Mouse (Mus musculus): ENCODE data around the gene Lima1. TPM values are rescaled to one million over a fixed set of nuclear protein-coding genes. Genes with fewer than 3 reads are reported as not detected.

Gene Lima1
- polyA plus RNA-seq, 1 experiment from 2014 or later, result 65.4 TPM

GRCm38 (mm10) chr15:99807776-99808735 lies 67.2 kb downstream of the Lima1 start:
- H3K4me3 ChIP-seq, result no peak overlapping the region
- peaks cover 74% of the 10 kb centered on the region for H3K36me3 ChIP-seq (replicated peaks)
- H3K27ac ChIP-seq (replicated peaks), result 0 out of 2 replicates have a peak overlapping the region, but pooled peaks have one; percentile 45
- no peaks in the 10 kb centered on the region for H3K9me3 ChIP-seq
- WGBS, result 44% methylated on average over 21 of the region's 21 CpGs
- H3K4me1 ChIP-seq, result peaks cover 53% of the 10 kb centered on the region
- H3K27me3 ChIP-seq (replicated peaks; ENCODE audit: low read depth, poor library complexity, severe bottlenecking), result no peaks in the 10 kb centered on the region
- no peak for DNase-seq (ENCODE audit: low spot score)

- DNase-seq (ENCODE audit: low spot score), result peak; percentile 24
- 47% methylated on average over 7 of the region's 7 CpGs for WGBS
- Histone ChIP-seq H3K27me3 (replicated peaks; ENCODE audit: low read depth, poor library complexity, severe bottlenecking) (no peaks in the 10 kb centered on the region), H3K9me3 (no peaks in the 10 kb centered on the region), H3K4me3 (no peak overlapping the region), H3K27ac (replicated peaks) (0 out of 2 replicates have a peak overlapping the region, but pooled peaks have one; percentile 30), H3K4me1 (peaks cover 60% of the 10 kb centered on the region), H3K36me3 (replicated peaks) (peaks cover 66% of the 10 kb centered on the region)
Observed at GRCm38 (mm10) chr15:99806171-99806570, 69.1 kb downstream of the Lima1 start.

- Histone ChIP-seq H3K9me3 (no peaks in the 10 kb centered on the region), H3K36me3 (replicated peaks) (peaks cover 68% of the 10 kb centered on the region), H3K27me3 (replicated peaks; ENCODE audit: low read depth, poor library complexity, severe bottlenecking) (no peaks in the 10 kb centered on the region), H3K4me3 (no peak overlapping the region), H3K4me1 (peaks cover 59% of the 10 kb centered on the region), H3K27ac (replicated peaks) (no peak overlapping the region)
- no peak for DNase-seq (ENCODE audit: low spot score)
- WGBS, result 96% methylated on average over 4 of the region's 4 CpGs
Observed at GRCm38 (mm10) chr15:99805673-99806072, 69.6 kb downstream of the Lima1 start.

GRCm38 (mm10) chr15:99803186-99803644 lies 72.0 kb downstream of the Lima1 start:
- Histone ChIP-seq H3K27me3 (replicated peaks; ENCODE audit: low read depth, poor library complexity, severe bottlenecking) (no peaks in the 10 kb centered on the region), H3K4me1 (peaks cover 70% of the 10 kb centered on the region), H3K36me3 (replicated peaks) (peaks cover 74% of the 10 kb centered on the region), H3K9me3 (no peaks in the 10 kb centered on the region), H3K4me3 (0 out of 2 replicates have a peak overlapping the region, but pooled peaks have one; percentile 0), H3K27ac (replicated peaks) (peak overlapping the region; percentile 11)
- peak; percentile 62 for DNase-seq (ENCODE audit: low spot score)
- 23% methylated on average over 6 of the region's 6 CpGs for WGBS

- H3K4me1 ChIP-seq, result peaks cover 61% of the 10 kb centered on the region
- peaks cover 78% of the 10 kb centered on the region for H3K36me3 ChIP-seq (replicated peaks)
- peak overlapping the region; percentile 77 for H3K27ac ChIP-seq (replicated peaks)
- peak overlapping the region; percentile 23; the same call in 1 of the 2 replicates for H3K4me3 ChIP-seq
- DNase-seq (ENCODE audit: low spot score), result peak; percentile 67
- H3K27me3 ChIP-seq (replicated peaks; ENCODE audit: low read depth, poor library complexity, severe bottlenecking), result no peaks in the 10 kb centered on the region
- H3K9me3 ChIP-seq, result no peaks in the 10 kb centered on the region
- WGBS, result 24% methylated on average over 24 of the region's 24 CpGs
Observed at GRCm38 (mm10) chr15:99801885-99802572, 73.2 kb downstream of the Lima1 start.

- H3K36me3 ChIP-seq (replicated peaks), result peaks cover 75% of the 10 kb centered on the region
- WGBS, result 64% methylated on average over 6 of the region's 6 CpGs
- no peak overlapping the region for H3K4me3 ChIP-seq
- peaks cover 54% of the 10 kb centered on the region for H3K4me1 ChIP-seq
- DNase-seq (ENCODE audit: low spot score), result no peak
- peak overlapping the region; percentile 57 for H3K27ac ChIP-seq (replicated peaks)
- no peaks in the 10 kb centered on the region for H3K27me3 ChIP-seq (replicated peaks; ENCODE audit: low read depth, poor library complexity, severe bottlenecking)
- no peaks in the 10 kb centered on the region for H3K9me3 ChIP-seq
Observed at GRCm38 (mm10) chr15:99799706-99800105, 75.5 kb downstream of the Lima1 start.

GRCm38 (mm10) chr15:99797898-99798297 lies 77.4 kb downstream of the Lima1 start:
- H3K4me3 ChIP-seq, result no peak overlapping the region
- DNase-seq (ENCODE audit: low spot score), result no peak
- no peaks in the 10 kb centered on the region for H3K27me3 ChIP-seq (replicated peaks; ENCODE audit: low read depth, poor library complexity, severe bottlenecking)
- peak overlapping the region; percentile 35; the same call in 1 of the 2 replicates for H3K27ac ChIP-seq (replicated peaks)
- no peaks in the 10 kb centered on the region for H3K9me3 ChIP-seq
- 86% methylated on average over 5 of the region's 5 CpGs for WGBS
- peaks cover 41% of the 10 kb centered on the region for H3K4me1 ChIP-seq
- H3K36me3 ChIP-seq (replicated peaks), result peaks cover 80% of the 10 kb centered on the region

- Histone ChIP-seq H3K27me3 (replicated peaks; ENCODE audit: low read depth, poor library complexity, severe bottlenecking) (no peaks in the 10 kb centered on the region), H3K9me3 (no peaks in the 10 kb centered on the region), H3K27ac (replicated peaks) (no peak overlapping the region), H3K4me1 (peaks cover 29% of the 10 kb centered on the region), H3K36me3 (replicated peaks) (peaks cover 91% of the 10 kb centered on the region), H3K4me3 (no peak overlapping the region)
- DNase-seq (ENCODE audit: low spot score), result no peak
- 89% methylated on average over 9 of the region's 9 CpGs for WGBS
Observed at GRCm38 (mm10) chr15:99796735-99797134, 78.5 kb downstream of the Lima1 start.

GRCm38 (mm10) chr15:99796066-99796465 lies 79.2 kb downstream of the Lima1 start:
- H3K4me3 ChIP-seq, result no peak overlapping the region
- peaks cover 93% of the 10 kb centered on the region for H3K36me3 ChIP-seq (replicated peaks)
- no peak overlapping the region for H3K27ac ChIP-seq (replicated peaks)
- H3K27me3 ChIP-seq (replicated peaks; ENCODE audit: low read depth, poor library complexity, severe bottlenecking), result no peaks in the 10 kb centered on the region
- 90% methylated on average over 3 of the region's 3 CpGs for WGBS
- no peaks in the 10 kb centered on the region for H3K9me3 ChIP-seq
- DNase-seq (ENCODE audit: low spot score), result no peak
- H3K4me1 ChIP-seq, result peaks cover 25% of the 10 kb centered on the region

GRCm38 (mm10) chr15:99792221-99792815 lies 82.9 kb downstream of the Lima1 start:
- Histone ChIP-seq H3K27ac (replicated peaks) (no peak overlapping the region), H3K27me3 (replicated peaks; ENCODE audit: low read depth, poor library complexity, severe bottlenecking) (no peaks in the 10 kb centered on the region), H3K4me1 (no peaks in the 10 kb centered on the region), H3K36me3 (replicated peaks) (peaks cover 96% of the 10 kb centered on the region), H3K4me3 (no peak overlapping the region), H3K9me3 (no peaks in the 10 kb centered on the region)
- no peak for DNase-seq (ENCODE audit: low spot score)
- WGBS, result 95% methylated on average over 16 of the region's 16 CpGs

GRCm38 (mm10) chr15:99791003-99791402 lies 84.3 kb downstream of the Lima1 start:
- no peaks in the 10 kb centered on the region for H3K27me3 ChIP-seq (replicated peaks; ENCODE audit: low read depth, poor library complexity, severe bottlenecking)
- H3K9me3 ChIP-seq, result no peaks in the 10 kb centered on the region
- H3K4me1 ChIP-seq, result no peaks in the 10 kb centered on the region
- no peak for DNase-seq (ENCODE audit: low spot score)
- H3K36me3 ChIP-seq (replicated peaks), result peaks cover 96% of the 10 kb centered on the region
- no peak overlapping the region for H3K4me3 ChIP-seq
- H3K27ac ChIP-seq (replicated peaks), result no peak overlapping the region
- WGBS, result 92% methylated on average over 3 of the region's 3 CpGs

- no peaks in the 10 kb centered on the region for H3K4me1 ChIP-seq
- H3K27me3 ChIP-seq (replicated peaks; ENCODE audit: low read depth, poor library complexity, severe bottlenecking), result no peaks in the 10 kb centered on the region
- DNase-seq (ENCODE audit: low spot score), result no peak
- no peak overlapping the region for H3K27ac ChIP-seq (replicated peaks)
- WGBS, result 92% methylated on average over 6 of the region's 6 CpGs
- H3K9me3 ChIP-seq, result no peaks in the 10 kb centered on the region
- no peak overlapping the region for H3K4me3 ChIP-seq
- peaks cover 96% of the 10 kb centered on the region for H3K36me3 ChIP-seq (replicated peaks)
Observed at GRCm38 (mm10) chr15:99790464-99790863, 84.8 kb downstream of the Lima1 start.
